Mouse (Mus musculus): Measurements from ENCODE around the gene Parm1. TPM values are rescaled to one million over a fixed set of nuclear protein-coding genes. Genes with fewer than 3 reads are reported as not detected.

Gene Parm1
- polyA plus RNA-seq, 1 experiment from 2014 or later: 18.9 TPM

DNA sequence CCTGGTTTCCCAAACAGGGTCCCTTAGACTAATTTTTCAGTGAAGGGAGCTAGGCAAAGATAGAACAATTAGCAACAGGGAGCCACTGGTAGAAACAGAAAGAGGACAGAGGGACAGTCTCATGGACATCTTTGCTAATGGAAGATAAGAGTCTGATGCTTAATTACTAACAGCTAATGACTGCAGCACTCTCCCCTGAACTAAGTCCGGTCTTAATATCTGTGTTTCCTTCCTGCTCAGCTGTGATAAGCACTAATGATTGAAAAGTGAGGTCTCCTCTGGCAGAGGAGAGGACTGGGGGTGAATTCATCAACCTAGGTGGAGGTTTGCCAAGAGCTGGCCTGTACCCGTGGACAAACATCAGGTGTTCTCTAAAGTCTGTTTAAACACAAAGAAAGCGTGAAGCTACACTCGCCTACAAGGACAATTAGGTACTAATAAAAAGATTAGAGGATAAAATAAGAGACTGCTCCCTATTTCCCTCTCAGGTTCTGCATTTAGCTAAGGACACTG, 101.3 kb downstream of the Parm1 start:
- WGBS: 81% methylated on average over 4 of the region's 4 CpGs
- Histone ChIP-seq H3K27me3 (ENCODE audit: low read depth, poor library complexity, severe bottlenecking) (no peaks in the 10 kb centered on the region), H3K27ac (replicated peaks) (no peak overlapping the region), H3K4me1 (no peaks in the 10 kb centered on the region), H3K36me3 (no peaks in the 10 kb centered on the region), H3K9me3 (replicated peaks) (no peaks in the 10 kb centered on the region), H3K4me3 (no peak overlapping the region)
- no peak for DNase-seq (ENCODE audit: low spot score)

DNA sequence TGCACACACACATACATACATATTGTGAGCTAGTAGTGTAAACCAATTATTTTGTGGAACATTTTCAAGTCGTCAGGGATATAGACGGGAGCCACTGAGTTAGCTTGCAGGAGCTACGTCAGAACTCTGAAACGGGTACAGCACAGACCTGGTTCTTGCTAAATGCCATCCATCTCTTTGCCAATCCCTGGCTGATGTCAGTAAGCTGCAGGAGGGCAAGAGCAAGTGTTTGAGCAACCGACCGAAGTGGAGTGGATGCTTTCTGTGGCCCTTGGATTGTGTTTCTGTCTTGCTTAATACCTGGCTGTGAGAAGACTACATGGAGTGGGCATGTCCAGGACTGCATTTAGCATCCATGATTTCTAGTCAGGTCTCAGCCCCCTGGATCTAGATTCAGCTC, 103.8 kb downstream of the Parm1 start:
- Histone ChIP-seq H3K9me3 (replicated peaks) (no peaks in the 10 kb centered on the region), H3K36me3 (no peaks in the 10 kb centered on the region), H3K27me3 (ENCODE audit: low read depth, poor library complexity, severe bottlenecking) (no peaks in the 10 kb centered on the region), H3K27ac (replicated peaks) (no peak overlapping the region), H3K4me3 (no peak overlapping the region), H3K4me1 (no peaks in the 10 kb centered on the region)
- no peak for DNase-seq (ENCODE audit: low spot score)
- WGBS: 93% methylated on average over 6 of the region's 6 CpGs

DNA sequence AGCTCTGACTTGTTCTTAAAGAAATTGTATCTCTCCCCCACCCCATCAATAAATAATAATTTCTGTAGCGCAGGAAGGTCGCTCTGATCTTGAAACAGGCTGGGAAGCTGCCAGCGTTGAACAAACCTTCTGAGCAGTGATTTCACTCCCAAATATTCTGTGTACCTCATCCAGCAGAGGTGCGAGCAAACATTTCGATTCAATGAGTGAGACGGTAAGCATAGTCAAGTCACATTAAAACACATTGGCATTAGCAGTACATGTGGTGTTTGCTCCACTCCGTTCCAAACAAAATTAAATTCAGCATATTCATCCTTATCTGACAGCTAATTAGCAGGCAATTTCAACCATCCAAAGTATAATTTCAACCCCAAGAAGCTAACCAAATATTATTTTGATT, 109.4 kb downstream of the Parm1 start:
- Histone ChIP-seq H3K36me3 (no peaks in the 10 kb centered on the region), H3K27ac (replicated peaks) (no peak overlapping the region), H3K4me3 (no peak overlapping the region), H3K27me3 (ENCODE audit: low read depth, poor library complexity, severe bottlenecking) (no peaks in the 10 kb centered on the region), H3K9me3 (replicated peaks) (no peaks in the 10 kb centered on the region), H3K4me1 (no peaks in the 10 kb centered on the region)
- DNase-seq (ENCODE audit: low spot score): no peak
- WGBS: 95% methylated on average over 7 of the region's 7 CpGs

DNA sequence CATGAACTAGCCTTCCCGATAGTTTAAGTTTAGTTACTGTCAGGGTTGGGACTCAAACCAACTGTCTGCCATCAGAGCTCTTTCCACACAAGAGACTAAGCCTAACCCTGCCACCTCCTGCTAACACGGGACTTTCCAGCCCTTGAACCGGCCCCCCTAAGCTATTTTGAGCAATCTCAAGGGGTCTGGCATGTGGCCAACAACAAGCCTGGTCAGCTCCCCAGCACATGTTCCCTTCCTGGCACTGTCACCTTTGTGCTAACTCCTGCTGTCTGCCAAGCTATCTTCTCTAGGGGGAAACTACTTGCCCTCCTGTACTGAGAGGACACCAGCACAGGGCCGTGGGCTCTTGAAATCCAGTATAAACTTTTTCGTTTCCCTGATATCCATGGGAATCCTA, 112.1 kb downstream of the Parm1 start:
- H3K9me3 ChIP-seq (replicated peaks): no peaks in the 10 kb centered on the region
- H3K27ac ChIP-seq (replicated peaks): no peak overlapping the region
- no peak for DNase-seq (ENCODE audit: low spot score)
- H3K27me3 ChIP-seq (ENCODE audit: low read depth, poor library complexity, severe bottlenecking): no peaks in the 10 kb centered on the region
- no peaks in the 10 kb centered on the region for H3K36me3 ChIP-seq
- no peak overlapping the region for H3K4me3 ChIP-seq
- 86% methylated on average over 5 of the region's 5 CpGs for WGBS
- no peaks in the 10 kb centered on the region for H3K4me1 ChIP-seq

DNA sequence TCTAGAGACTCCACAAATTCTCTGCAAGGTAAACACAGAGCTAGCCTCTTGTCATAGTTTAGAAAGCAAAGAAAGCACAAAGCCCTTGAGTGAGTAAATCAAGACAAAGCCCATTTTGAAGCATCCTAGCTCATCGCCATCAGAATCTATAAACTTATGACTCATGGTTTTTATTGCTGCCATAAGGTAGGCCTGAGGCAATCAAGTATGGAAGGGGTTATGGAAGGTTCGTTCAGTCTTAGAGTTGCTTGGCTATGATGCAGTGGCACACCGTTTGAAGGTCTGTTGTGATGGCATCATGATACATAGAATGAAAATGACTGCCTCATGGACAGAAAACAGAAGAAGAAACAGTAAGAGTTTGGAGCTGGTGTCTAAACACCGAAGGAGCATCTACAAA, 133.9 kb downstream of the Parm1 start:
- Histone ChIP-seq H3K4me1 (no peaks in the 10 kb centered on the region), H3K9me3 (replicated peaks) (no peaks in the 10 kb centered on the region), H3K4me3 (no peak overlapping the region), H3K36me3 (no peaks in the 10 kb centered on the region), H3K27ac (replicated peaks) (no peak overlapping the region), H3K27me3 (ENCODE audit: low read depth, poor library complexity, severe bottlenecking) (no peaks in the 10 kb centered on the region)
- WGBS: 92% methylated on average over 4 of the region's 4 CpGs
- DNase-seq (ENCODE audit: low spot score): no peak

DNA sequence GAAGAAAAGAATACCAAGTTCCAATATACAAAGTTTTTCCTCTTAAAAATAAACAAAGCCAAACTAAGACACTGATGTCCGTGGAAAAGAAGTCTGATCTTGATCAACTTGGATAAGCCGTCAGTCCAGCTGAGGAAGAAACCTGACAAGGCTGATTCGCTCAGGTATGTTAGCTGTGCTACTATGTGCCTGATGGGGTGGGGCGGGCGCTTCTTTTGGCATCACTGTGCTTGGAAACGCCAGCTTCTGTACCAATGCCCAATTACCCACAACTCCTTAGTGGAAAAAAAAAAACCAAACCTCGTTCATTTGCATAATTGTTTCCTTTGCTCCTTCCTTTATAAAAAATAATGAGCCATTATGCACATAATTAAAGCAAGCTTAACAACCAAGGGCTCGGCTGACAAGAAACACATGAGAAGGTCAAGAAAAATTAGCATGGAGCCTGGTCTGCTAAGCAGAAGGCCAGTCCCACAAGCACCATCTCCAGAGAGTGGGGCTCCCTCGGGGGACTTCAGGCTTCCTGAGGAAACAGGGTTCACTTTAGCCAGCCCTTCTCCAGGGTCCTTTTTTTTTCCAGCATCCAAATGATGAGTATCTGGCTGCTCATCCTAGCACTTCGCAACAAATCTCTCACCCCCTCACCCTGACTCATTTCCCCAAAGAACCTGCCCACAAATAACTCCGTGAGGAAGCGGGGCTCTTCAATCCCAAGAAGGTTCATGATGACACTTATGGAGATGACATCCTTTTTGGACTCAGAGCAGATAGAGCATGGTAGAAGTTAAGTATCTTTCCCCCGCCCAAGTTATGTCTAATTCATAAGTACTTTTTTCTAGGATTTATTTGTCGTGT, 135.9 kb downstream of the Parm1 start:
- no peaks in the 10 kb centered on the region for H3K27me3 ChIP-seq (ENCODE audit: low read depth, poor library complexity, severe bottlenecking)
- 89% methylated on average over 14 of the region's 14 CpGs for WGBS
- H3K4me3 ChIP-seq: no peak overlapping the region
- H3K36me3 ChIP-seq: no peaks in the 10 kb centered on the region
- no peaks in the 10 kb centered on the region for H3K9me3 ChIP-seq (replicated peaks)
- no peak overlapping the region for H3K27ac ChIP-seq (replicated peaks)
- no peak for DNase-seq (ENCODE audit: low spot score)
- no peaks in the 10 kb centered on the region for H3K4me1 ChIP-seq

DNA sequence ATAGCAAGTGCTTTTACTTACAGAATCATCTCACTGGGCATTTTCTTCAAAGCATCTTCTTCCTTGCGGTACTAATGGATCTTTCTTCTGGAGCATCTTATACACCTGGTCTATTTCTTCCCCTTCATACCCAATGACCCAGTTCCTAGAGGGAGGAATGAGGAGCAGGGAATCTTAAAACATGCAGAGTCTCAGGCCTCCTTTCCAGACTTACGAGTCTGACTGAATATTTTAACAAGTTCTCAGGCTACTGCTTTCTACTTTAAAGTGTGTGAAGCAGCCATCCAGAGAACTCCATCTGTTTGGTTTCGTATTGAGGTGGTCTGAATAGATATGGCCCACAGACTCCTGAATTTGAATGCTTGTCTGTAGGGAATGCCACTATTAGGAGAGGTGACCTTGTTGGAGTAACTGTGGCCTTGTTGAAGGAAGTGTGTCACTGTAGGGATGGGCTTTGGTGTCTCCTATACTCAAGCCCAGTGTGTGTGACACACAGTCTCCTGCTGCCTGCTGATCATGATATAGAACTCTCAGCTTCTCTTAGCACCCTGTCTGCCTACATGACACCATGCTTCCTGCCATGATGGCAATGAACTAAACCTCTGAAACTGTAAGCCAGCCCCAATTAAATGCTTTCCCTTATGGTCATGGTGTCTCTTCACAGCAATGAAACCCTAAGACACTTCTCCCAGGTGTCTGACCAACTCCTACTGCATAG, 137.1 kb downstream of the Parm1 start:
- Histone ChIP-seq H3K27ac (replicated peaks) (no peak overlapping the region), H3K36me3 (no peaks in the 10 kb centered on the region), H3K27me3 (ENCODE audit: low read depth, poor library complexity, severe bottlenecking) (no peaks in the 10 kb centered on the region), H3K4me1 (no peaks in the 10 kb centered on the region), H3K4me3 (no peak overlapping the region), H3K9me3 (replicated peaks) (no peaks in the 10 kb centered on the region)
- no peak for DNase-seq (ENCODE audit: low spot score)
- WGBS: 92% methylated on average over 3 of the region's 3 CpGs

DNA sequence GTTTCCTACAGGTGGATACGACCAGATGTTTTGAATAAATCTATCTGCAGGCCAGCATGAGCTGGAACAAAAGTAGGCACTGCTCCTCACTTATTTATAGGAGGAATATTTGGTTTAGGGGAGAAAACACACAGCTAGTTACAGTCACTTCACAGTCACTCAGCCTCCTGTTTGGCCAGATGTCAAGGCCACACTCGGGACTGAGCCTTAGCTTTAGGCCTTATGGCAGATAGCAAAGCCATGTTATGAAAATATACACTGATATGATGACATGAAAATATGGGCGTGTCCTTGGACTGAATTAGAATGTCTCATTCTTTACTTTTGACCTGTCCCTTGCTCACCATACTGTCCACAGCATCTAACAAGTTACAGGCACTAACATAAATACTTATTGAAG, 137.8 kb downstream of the Parm1 start:
- H3K4me1 ChIP-seq: no peaks in the 10 kb centered on the region
- H3K9me3 ChIP-seq (replicated peaks): no peaks in the 10 kb centered on the region
- no peak for DNase-seq (ENCODE audit: low spot score)
- H3K27me3 ChIP-seq (ENCODE audit: low read depth, poor library complexity, severe bottlenecking): no peaks in the 10 kb centered on the region
- no peak overlapping the region for H3K4me3 ChIP-seq
- WGBS: 81% methylated on average over 3 of the region's 3 CpGs
- H3K36me3 ChIP-seq: no peaks in the 10 kb centered on the region
- no peak overlapping the region for H3K27ac ChIP-seq (replicated peaks)

DNA sequence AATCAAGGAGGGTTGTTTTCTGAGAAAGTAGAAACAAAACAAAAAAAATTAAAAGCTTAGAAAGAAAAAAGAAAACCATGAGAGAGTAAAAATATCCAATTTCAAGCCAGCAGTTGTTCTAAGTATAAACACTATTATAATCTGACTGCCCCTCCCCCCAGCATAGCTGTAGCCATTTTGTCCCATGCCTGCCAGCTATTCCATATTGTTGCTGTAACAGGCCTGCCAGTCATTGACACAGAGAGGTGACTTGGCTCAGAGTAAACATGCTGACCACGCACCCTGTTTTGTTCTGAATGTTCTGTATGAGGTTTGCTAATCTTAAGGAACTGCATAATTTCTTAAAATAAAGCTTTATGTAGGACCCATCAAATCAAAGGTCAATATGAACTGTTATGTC, 145.3 kb downstream of the Parm1 start:
- Histone ChIP-seq H3K4me3 (no peak overlapping the region), H3K36me3 (no peaks in the 10 kb centered on the region), H3K9me3 (replicated peaks) (no peaks in the 10 kb centered on the region), H3K27me3 (ENCODE audit: low read depth, poor library complexity, severe bottlenecking) (no peaks in the 10 kb centered on the region), H3K4me1 (peaks cover 5% of the 10 kb centered on the region; the same call in 1 of the 2 replicates), H3K27ac (replicated peaks) (no peak overlapping the region)
- 85% methylated on average over 1 of the region's 1 CpGs for WGBS
- no peak for DNase-seq (ENCODE audit: low spot score)

DNA sequence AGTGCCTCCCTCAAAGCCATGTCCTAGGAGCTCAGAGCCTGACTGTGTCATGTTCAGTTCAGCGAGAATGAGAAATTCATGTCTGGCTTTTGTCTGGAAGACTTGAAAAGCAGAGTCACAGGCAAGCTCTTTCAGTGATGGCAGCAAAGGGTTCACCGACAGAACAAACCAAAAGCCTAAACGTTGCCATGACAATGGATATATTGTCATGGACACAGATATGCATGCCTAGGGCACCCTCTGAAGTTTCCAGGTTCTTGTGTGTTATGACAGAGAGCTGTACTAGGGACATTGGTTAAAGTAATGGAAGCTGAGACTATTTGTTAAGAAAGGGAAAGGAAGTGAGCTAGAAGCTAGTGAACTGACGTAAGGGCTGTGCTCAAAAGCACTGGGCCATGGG, 149.7 kb downstream of the Parm1 start:
- peaks cover 5% of the 10 kb centered on the region; the same call in 1 of the 2 replicates for H3K4me1 ChIP-seq
- WGBS: 65% methylated on average over 4 of the region's 4 CpGs

DNA sequence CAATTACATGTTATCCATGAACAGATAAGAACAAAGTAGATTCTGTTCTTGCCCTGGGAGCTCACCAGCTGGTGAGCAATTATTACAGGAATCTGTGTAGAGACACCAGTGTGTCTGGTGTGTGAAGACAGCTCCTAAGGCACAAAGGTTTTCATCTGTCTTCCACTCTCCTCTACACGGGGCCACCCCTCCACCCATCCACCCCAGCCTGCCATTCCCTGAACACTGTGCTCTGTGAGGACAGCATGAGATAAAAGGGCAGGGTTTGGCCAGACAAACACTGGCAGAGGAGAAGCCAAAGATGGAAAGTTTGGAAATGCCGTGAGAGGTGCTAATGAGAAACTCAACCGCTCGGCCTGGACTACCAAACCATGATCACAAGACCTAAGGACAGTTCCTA, 151.8 kb downstream of the Parm1 start:
- Histone ChIP-seq H3K27ac (replicated peaks) (no peak overlapping the region), H3K27me3 (ENCODE audit: low read depth, poor library complexity, severe bottlenecking) (no peaks in the 10 kb centered on the region), H3K36me3 (no peaks in the 10 kb centered on the region), H3K9me3 (replicated peaks) (no peaks in the 10 kb centered on the region), H3K4me1 (peaks cover 5% of the 10 kb centered on the region; the same call in 1 of the 2 replicates), H3K4me3 (no peak overlapping the region)
- DNase-seq (ENCODE audit: low spot score): no peak
- 92% methylated on average over 4 of the region's 4 CpGs for WGBS

More for the DNA sequence above, 149.7 kb downstream of the Parm1 start:
- H3K9me3 ChIP-seq (replicated peaks): no peaks in the 10 kb centered on the region
- no peak overlapping the region for H3K4me3 ChIP-seq
- H3K27ac ChIP-seq (replicated peaks): no peak overlapping the region
- DNase-seq (ENCODE audit: low spot score): no peak
- H3K27me3 ChIP-seq (ENCODE audit: low read depth, poor library complexity, severe bottlenecking): no peaks in the 10 kb centered on the region
- H3K36me3 ChIP-seq: no peaks in the 10 kb centered on the region
